Mouse (Mus musculus): ENCODE measurements around the gene Mettl14. TPM values are rescaled to one million over a fixed set of nuclear protein-coding genes. Genes with fewer than 3 reads are reported as not detected.
"Not testable (repeated sequence)": the region's sequence is repeated elsewhere in the genome, so short reads cannot be mapped to it uniquely, and the experiment has no call there.

Mettl14 gene
- total and polyA plus RNA-seq, 3 experiments = 6.0 to 13.3 (median 8.7) TPM

GRCm38 (mm10) chr3:123366820-123367219 lies 19.1 kb downstream of the Mettl14 start:
- TF ChIP-seq IRF4 (IDR thresholded peaks at IDR 0.05; ENCODE audit: low read depth, low read length) = peak; percentile 77
- TF ChIP-seq ZNF384 (IDR thresholded peaks at IDR 0.05; ENCODE audit: low read depth, low read length) = 0 out of 2 replicates have a peak, but pooled peaks have one; percentile 20
- TF ChIP-seq EP300 (IDR thresholded peaks at IDR 0.05; ENCODE audit: low read length) = peak; percentile 80
- H3K79me2 ChIP-seq (replicated peaks; ENCODE audit: control insufficient read depth, extremely low read depth, insufficient read depth, poor library complexity, severe bottlenecking); DNase-seq (ENCODE audit: extremely low read depth); H3K4me3 ChIP-seq (replicated peaks in 1 of 3; ENCODE audit: low read depth in 2 of 3, low read length in 2 of 3, poor library complexity in 1 of 3); H3K27me3 ChIP-seq (replicated peaks); H3K27ac ChIP-seq (ENCODE audit: insufficient read depth, low read depth); H3K9me3 ChIP-seq (replicated peaks; ENCODE audit: low read length); H3K9ac ChIP-seq (ENCODE audit: insufficient read depth, low read depth); dilution Hi-C loops (cut with MboI; ENCODE audit: extremely low pct_ligation_motif_present, extremely low pct_unique_long_range_greater_than_20kb, low sequenced_read_pairs); H3K4me2 ChIP-seq (ENCODE audit: insufficient read depth, low read depth, poor library complexity, severe bottlenecking); in situ Hi-C loops (cut with MboI; ENCODE audit: low pct_ligation_motif_present, low pct_unique_long_range_greater_than_20kb, low sequenced_read_pairs): not testable (repeated sequence)
- Histone ChIP-seq H3K4me1 (ENCODE audit: control insufficient read depth in 1 of 2, insufficient read depth in 2 of 2) (peaks cover 0 to 11% of the 10 kb centered on the region in 2 experiments; a peak in 1 of 4 replicates), H3K36me3 (replicated peaks in 1 of 2; ENCODE audit: control insufficient read depth in 1 of 2, insufficient read depth in 1 of 2, low read length in 1 of 2) (peaks cover 45 to 80% of the 10 kb centered on the region in 2 experiments)

GRCm38 (mm10) chr3:123356377-123356991 lies 29.4 kb downstream of the Mettl14 start:
- Histone ChIP-seq H3K27me3 (replicated peaks) (no peaks in the 10 kb centered on the region), H3K4me1 (ENCODE audit: control insufficient read depth in 1 of 2, insufficient read depth in 2 of 2) (peaks cover 12 to 59% of the 10 kb centered on the region in 2 experiments), H3K9me3 (replicated peaks; ENCODE audit: low read length) (no peaks in the 10 kb centered on the region), H3K4me2 (ENCODE audit: insufficient read depth, low read depth, poor library complexity, severe bottlenecking) (peak overlapping the region; percentile 55), H3K4me3 (replicated peaks in 1 of 3; ENCODE audit: low read depth in 2 of 3, low read length in 2 of 3, poor library complexity in 1 of 3) (no peak overlapping the region), H3K79me2 (replicated peaks; ENCODE audit: control insufficient read depth, extremely low read depth, insufficient read depth, poor library complexity, severe bottlenecking) (no peaks in the 10 kb centered on the region; the same call in 1 of the 2 replicates), H3K27ac (ENCODE audit: insufficient read depth, low read depth) (peak overlapping the region; percentile 90; the same call in 1 of the 2 replicates), H3K36me3 (replicated peaks in 1 of 2; ENCODE audit: control insufficient read depth in 1 of 2, insufficient read depth in 1 of 2, low read length in 1 of 2) (peaks cover 58 to 88% of the 10 kb centered on the region in 2 experiments), H3K9ac (ENCODE audit: insufficient read depth, low read depth) (no peak overlapping the region)
- dilution Hi-C loops (cut with MboI; ENCODE audit: extremely low pct_ligation_motif_present, extremely low pct_unique_long_range_greater_than_20kb, low sequenced_read_pairs) = no loop called here
- in situ Hi-C loops (cut with MboI; ENCODE audit: low pct_ligation_motif_present, low pct_unique_long_range_greater_than_20kb, low sequenced_read_pairs) = loop anchor here (10.0 kb wide), 1 partner anchor 182 kb away; no protein-coding TSS in a partner anchor
- DNase-seq (ENCODE audit: extremely low read depth) = peak; percentile 72
- TF ChIP-seq USF2 (conservative IDR thresholded peaks at IDR 0.05; ENCODE audit: low read depth, low read length) = peak; percentile 92
- no peak for TF ChIP-seq JUND (conservative IDR thresholded peaks at IDR 0.05; ENCODE audit: low read depth, low read length)
- TF ChIP-seq POLR2AphosphoS2 (IDR thresholded peaks at IDR 0.05; ENCODE audit: low read depth, low read length) = no peak
- peak; percentile 60; the same call in 1 of the 2 replicates for TF ChIP-seq MXI1 (IDR thresholded peaks at IDR 0.05; ENCODE audit: low read depth, low read length)
- no peak for TF ChIP-seq E2F4 (IDR thresholded peaks at IDR 0.05; ENCODE audit: insufficient replicate concordance, low read depth, low read length)
- TF ChIP-seq RAD21 (IDR thresholded peaks at IDR 0.05; ENCODE audit: low read depth, low read length) = no peak
- 0 out of 2 replicates have a peak, but pooled peaks have one; percentile 17 for TF ChIP-seq NRF1 (IDR thresholded peaks at IDR 0.05; ENCODE audit: low read depth, low read length)
- peak; percentile 93 for TF ChIP-seq BHLHE40 (IDR thresholded peaks at IDR 0.05; ENCODE audit: low read depth, low read length)
- no peak for TF ChIP-seq CTCF (conservative IDR thresholded peaks at IDR 0.05 in 1 of 2, IDR thresholded peaks at IDR 0.05 in 1 of 2; ENCODE audit: low read depth in 2 of 2, low read length in 2 of 2)
- no peak for TF ChIP-seq KAT2A (IDR thresholded peaks at IDR 0.05; ENCODE audit: insufficient replicate concordance, low read length)
- peak; percentile 86 for TF ChIP-seq ETS1 (conservative IDR thresholded peaks at IDR 0.05; ENCODE audit: low read depth, low read length)
- peak; percentile 85 for TF ChIP-seq MAX (IDR thresholded peaks at IDR 0.05; ENCODE audit: low read length)
- peak; percentile 89 for TF ChIP-seq USF1 (IDR thresholded peaks at IDR 0.05; ENCODE audit: low read depth, low read length)
- peak; percentile 71 for TF ChIP-seq MYC (IDR thresholded peaks at IDR 0.05; ENCODE audit: low read depth, low read length)
- no peak for TF ChIP-seq TBP (conservative IDR thresholded peaks at IDR 0.05; ENCODE audit: low read depth, low read length)
- TF ChIP-seq SMC3 (IDR thresholded peaks at IDR 0.05; ENCODE audit: low read depth, low read length) = no peak
- peak; percentile 76; the same call in 1 of the 2 replicates for TF ChIP-seq RCOR1 (conservative IDR thresholded peaks at IDR 0.05; ENCODE audit: low read depth, low read length)
- peak; percentile 57; the same call in 1 of the 2 replicates for TF ChIP-seq SIN3A (IDR thresholded peaks at IDR 0.05; ENCODE audit: low read length)
- TF ChIP-seq GABPA (IDR thresholded peaks at IDR 0.05; ENCODE audit: insufficient replicate concordance, low read depth, low read length) = no peak
- TF ChIP-seq ZKSCAN1 (IDR thresholded peaks at IDR 0.05; ENCODE audit: borderline replicate concordance, low read depth, low read length) = no peak
- no peak for TF ChIP-seq UBTF (IDR thresholded peaks at IDR 0.05; ENCODE audit: low read depth, low read length)
- peak; percentile 31 for TF ChIP-seq ELF1 (IDR thresholded peaks at IDR 0.05; ENCODE audit: low read depth, low read length)
- peak; percentile 33; the same call in 1 of the 2 replicates for TF ChIP-seq IRF4 (IDR thresholded peaks at IDR 0.05; ENCODE audit: low read depth, low read length)
- TF ChIP-seq ZMIZ1 (IDR thresholded peaks at IDR 0.05; ENCODE audit: low read depth, low read length) = no peak
- TF ChIP-seq MAFK (IDR thresholded peaks at IDR 0.05; ENCODE audit: insufficient replicate concordance, low read length) = no peak
- no peak for TF ChIP-seq ZC3H11A (IDR thresholded peaks at IDR 0.05; ENCODE audit: low read depth, low read length)
- TF ChIP-seq ZNF384 (IDR thresholded peaks at IDR 0.05; ENCODE audit: low read depth, low read length) = peak; percentile 64
- TF ChIP-seq CHD1 (IDR thresholded peaks at IDR 0.05; ENCODE audit: low read depth, low read length) = no peak; the same call in 1 of the 2 replicates
- 0 out of 2 replicates have a peak, but pooled peaks have one; percentile 18 for TF ChIP-seq NELFE (IDR thresholded peaks at IDR 0.05; ENCODE audit: low read depth, low read length)
- TF ChIP-seq EP300 (IDR thresholded peaks at IDR 0.05; ENCODE audit: low read length) = peak; percentile 73; the same call in 1 of the 2 replicates
- no peak for TF ChIP-seq POLR2A (IDR thresholded peaks at IDR 0.05; ENCODE audit: low read depth, low read length)
